Mouse (Mus musculus) bone marrow, adult 2 months (tissue): Measurements from ENCODE around the gene AI481877.

ENCODE experiments used
- CTCF ChIP-seq: fragments of 200-500 bp; IDR thresholded peaks from 2 replicates; pipeline ENCODE4 v1.5.1; 2011; ENCODE audit warnings: low read length, control low read depth; ENCODE audit not compliant: control insufficient read depth, insufficient read depth
- POLR2A ChIP-seq: fragments of 200-500 bp; IDR thresholded peaks from 2 replicates; pipeline ENCODE4 v1.6.1; 2011; ENCODE audit warnings: low read depth, mild to moderate bottlenecking, control low read depth, low read length, borderline replicate concordance; ENCODE audit not compliant: control insufficient read depth

GRCm38 (mm10) chr4:59151953-59152352 lies 13.2 kb upstream of the AI481877 start:
- TF ChIP-seq POLR2A (no peak), CTCF (no peak)
